Mouse (Mus musculus): ENCODE data around the gene Map4k4. TPM values are rescaled to one million over a fixed set of nuclear protein-coding genes. Genes with fewer than 3 reads are reported as not detected.

The Map4k4 gene
- polyA plus RNA-seq (2017; shearing (Covaris generic)): 113 TPM

GRCm38 (mm10) chr1:39900181-39901005 is at the start of gene Map4k4:
Gene Map4k4, plus strand, starts transcription at chr1:39900913.

GRCm38 (mm10) chr1:40073779-40074178 is 173.1 kb downstream of the Map4k4 start, which contains the start of gene Il1r2:
Gene Il1r2, plus strand, starts transcription at chr1:40074079.

Other genes starting within 250 kb of the Map4k4 start
- gene Creg2, start 249.4 kb upstream of the Map4k4 start, polyA plus RNA-seq (2017; shearing (Covaris generic)): not detected
- gene Rfx8, start 179.9 kb upstream of the Map4k4 start, polyA plus RNA-seq (2017; shearing (Covaris generic)): not detected
- not detected for gene Gm3646, start 95.6 kb upstream of the Map4k4 start, polyA plus RNA-seq (2017; shearing (Covaris generic))
- 6.6 TPM for gene Il1r2, start 173.2 kb downstream of the Map4k4 start, polyA plus RNA-seq (2017; shearing (Covaris generic))